Mouse (Mus musculus) myocyte (in vitro differentiated cells): ENCODE results near the gene Slc25a38.

Experiments used
- E2F4 ChIP-seq: IDR thresholded peaks from one replicate; pipeline ENCODE4 v1.6.1; 2011; ENCODE audit warnings: mild to moderate bottlenecking, control low read depth, moderate library complexity; ENCODE audit not compliant: insufficient read depth
- MAX ChIP-seq: IDR thresholded peaks from one replicate; pipeline ENCODE4 v1.6.1; 2011; ENCODE audit warnings: low read depth, mild to moderate bottlenecking, control low read depth
- MYOD1 ChIP-seq, 3 experiments: IDR thresholded peaks; one replicate each; pipeline ENCODE4 v1.6.1; 2011; ENCODE audit warnings: control low read depth in 2 of 3, low read depth in 2 of 3, mild to moderate bottlenecking in 2 of 3, moderate library complexity in 1 of 3; ENCODE audit not compliant: insufficient read length in 2 of 3, control insufficient read depth in 1 of 3
- MYOG ChIP-seq, 3 experiments: IDR thresholded peaks; one replicate each; pipeline ENCODE4 v1.6.1; 2011; ENCODE audit warnings: control low read depth in 2 of 3, low read depth in 2 of 3, mild to moderate bottlenecking in 2 of 3; ENCODE audit not compliant: insufficient read length in 2 of 3, control insufficient read depth in 1 of 3, insufficient read depth in 1 of 3
- POLR2A ChIP-seq: IDR thresholded peaks from one replicate; pipeline ENCODE4 v1.6.1; 2011; ENCODE audit warnings: low read depth, mild to moderate bottlenecking, control low read depth, moderate library complexity; ENCODE audit not compliant: insufficient read length
- POLR2AphosphoS2 ChIP-seq: IDR thresholded peaks from one replicate; pipeline ENCODE4 v1.6.1; 2011; ENCODE audit warnings: low read depth, control low read depth; ENCODE audit not compliant: insufficient read length
- SRF ChIP-seq: IDR thresholded peaks from one replicate; pipeline ENCODE4 v1.6.1; 2011; ENCODE audit warnings: low read depth; ENCODE audit not compliant: control insufficient read depth, insufficient read length
- TCF12 ChIP-seq: IDR thresholded peaks from one replicate; pipeline ENCODE4 v1.6.1; 2011; ENCODE audit warnings: mild to moderate bottlenecking, control low read depth; ENCODE audit not compliant: poor library complexity, insufficient read depth, severe bottlenecking
- TCF3 ChIP-seq: IDR thresholded peaks from one replicate; pipeline ENCODE4 v1.6.1; 2011; ENCODE audit warnings: low read depth, control low read depth; ENCODE audit not compliant: insufficient read length
- USF1 ChIP-seq: IDR thresholded peaks from one replicate; pipeline ENCODE4 v1.6.1; 2011; ENCODE audit warnings: low read depth, mild to moderate bottlenecking, control low read depth, moderate library complexity

DNA sequence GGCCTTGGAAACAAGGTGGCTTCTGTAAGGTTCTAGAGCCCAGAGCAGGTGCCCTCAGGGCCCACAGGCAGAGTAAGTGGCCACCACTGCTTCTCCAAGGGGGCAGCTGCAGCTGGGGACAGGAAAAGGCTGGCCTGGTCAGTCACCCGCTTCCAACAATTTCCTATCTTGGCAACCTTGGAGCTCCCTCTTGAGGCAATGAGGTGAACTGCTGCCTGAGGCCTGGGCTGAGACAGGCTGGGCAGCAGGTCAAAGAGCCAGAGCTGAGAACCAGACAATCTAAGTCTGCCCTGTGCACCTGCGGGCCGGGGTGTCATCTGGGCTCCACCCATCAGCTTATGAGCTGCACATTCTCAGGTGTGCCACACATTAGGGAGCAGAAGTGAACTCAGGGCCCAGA is 37.0 kb upstream of the Slc25a38 start:
- TF ChIP-seq E2F4: no peak
- no peak for TF ChIP-seq USF1
- TF ChIP-seq POLR2AphosphoS2: no peak
- no peak for TF ChIP-seq POLR2A
- no peak for TF ChIP-seq TCF12
- TF ChIP-seq TCF3: no peak
- TF ChIP-seq MYOG (IDR thresholded peaks at IDR 0.05; ENCODE audit: control insufficient read depth in 1 of 3, insufficient read depth in 1 of 3, insufficient read length in 2 of 3, low read depth in 2 of 3): peak in 1 of 3 experiments; percentile 26
- TF ChIP-seq SRF: no peak
- peak in 2 of 3 experiments; percentile 10 to 30 for TF ChIP-seq MYOD1 (IDR thresholded peaks at IDR 0.05; ENCODE audit: control insufficient read depth in 1 of 3, insufficient read length in 2 of 3, low read depth in 2 of 3)
- no peak for TF ChIP-seq MAX
